Mouse (Mus musculus): ENCODE measurements around the gene Islr2.
"Not testable (repeated sequence)": the region's sequence is repeated elsewhere in the genome, so short reads cannot be mapped to it uniquely, and the experiment has no call there.

The Islr2 gene

DNA sequence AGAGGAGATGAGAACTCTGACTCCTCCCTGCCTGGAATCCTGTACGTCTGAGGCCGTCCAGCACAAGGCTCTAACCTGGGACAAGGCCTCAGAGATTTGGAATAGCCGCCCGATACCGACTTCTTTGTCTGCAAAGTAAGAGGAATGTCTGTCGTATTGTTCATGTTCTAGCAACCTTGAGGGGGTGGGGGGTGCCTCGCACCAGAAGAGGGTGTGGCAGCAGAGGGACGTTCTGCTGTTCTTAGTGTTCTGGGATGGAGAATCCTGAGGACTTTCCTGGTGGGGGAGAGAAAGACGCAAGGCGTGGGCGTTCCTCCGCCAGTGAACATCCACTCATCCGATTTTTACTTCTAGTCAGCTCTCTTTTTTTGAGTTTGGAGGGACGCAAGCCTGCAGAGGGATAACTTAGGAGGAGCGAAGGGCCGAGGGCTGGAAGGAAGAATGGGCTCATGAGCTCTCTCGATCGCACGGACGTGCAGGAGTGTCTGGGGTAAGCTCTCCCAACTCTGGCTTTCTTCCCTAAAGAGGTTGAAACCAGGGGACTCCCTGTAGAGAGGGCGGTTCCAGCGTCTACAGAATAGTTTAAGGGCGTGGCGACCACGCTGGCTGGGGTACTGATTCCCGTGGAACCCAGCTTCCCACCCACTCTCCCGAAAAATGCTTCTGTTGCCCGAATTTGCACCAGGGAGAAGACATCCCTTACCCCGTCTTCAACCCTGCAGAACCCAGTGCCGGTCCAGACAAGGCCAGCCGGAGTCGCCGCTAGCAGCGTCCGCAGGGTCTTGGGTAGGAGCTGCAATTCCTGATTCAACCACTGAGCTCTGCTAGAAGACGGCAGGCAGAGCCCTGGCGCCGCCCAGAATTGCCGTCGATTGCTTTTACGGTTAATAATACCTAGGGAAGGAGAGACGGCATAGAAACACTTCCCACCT is at the start of gene Islr2, which contains the start of gene Islr:
Islr2 (minus strand) TSS at position 804 of the 932 bp plus-strand sequence.
Islr (minus strand) TSS at position 791 of the 932 bp plus-strand sequence.
- DNase-seq = peak; percentile 82 to 87

DNA sequence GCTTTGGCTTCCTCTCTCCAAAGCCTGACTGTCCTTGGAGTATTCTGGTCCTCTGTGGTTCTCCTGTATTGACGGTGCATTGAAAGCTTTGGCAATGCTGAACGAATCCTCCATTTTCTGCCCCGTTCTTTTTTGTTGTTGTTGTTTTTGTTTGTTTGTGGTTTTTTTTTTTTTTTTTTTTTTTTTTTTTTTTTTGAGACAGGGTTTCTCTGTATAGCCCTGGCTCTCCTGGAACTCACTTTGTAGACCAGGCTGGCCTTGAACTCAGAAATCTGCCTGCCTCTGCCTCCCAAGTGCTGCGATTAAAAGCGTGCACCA is 49.6 kb upstream of the Islr2 start:
- not testable (repeated sequence) for DNase-seq

DNA sequence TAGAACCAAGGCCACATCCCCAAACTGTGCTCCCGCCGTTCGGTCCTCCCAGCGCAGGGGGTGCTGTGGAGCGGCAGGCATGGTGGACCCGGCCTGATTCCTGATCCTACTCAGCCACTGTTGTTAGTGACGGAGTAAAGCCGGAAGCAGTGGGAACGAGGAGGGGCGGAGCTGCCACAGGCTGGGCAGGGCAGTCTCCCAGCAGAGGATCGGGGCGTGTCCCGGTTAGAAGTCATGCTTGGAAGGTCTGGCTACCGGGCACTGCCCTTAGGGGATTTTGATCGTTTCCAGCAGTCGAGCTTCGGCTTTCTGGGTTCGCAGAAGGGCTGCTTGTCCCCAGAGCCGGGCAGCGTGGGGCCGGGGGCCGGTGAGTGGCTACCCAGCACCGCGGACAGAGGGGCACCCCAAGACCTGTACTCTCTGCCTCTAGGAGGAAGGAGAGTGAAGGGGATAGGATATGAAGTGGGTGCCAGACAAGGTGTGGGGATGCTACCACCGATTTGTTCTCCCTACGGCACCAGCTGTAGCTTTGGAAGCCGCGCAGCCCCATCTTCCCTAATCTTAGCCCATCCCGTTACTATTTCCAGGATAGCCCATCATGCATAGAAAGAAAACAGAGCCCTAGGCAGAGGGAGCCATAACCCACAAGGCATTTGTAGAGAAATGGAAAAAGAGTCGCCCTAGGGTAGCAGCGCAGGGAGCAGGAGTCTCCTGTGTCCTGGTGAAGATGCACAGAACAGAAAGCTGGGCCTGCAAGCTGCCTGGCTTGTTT is 49.1 kb upstream of the Islr2 start, which contains the start of gene Stoml1:
Stoml1 (plus strand) TSS at position 132 of the 772 bp plus-strand sequence.
- peak; percentile 97 to 98 for DNase-seq

DNA sequence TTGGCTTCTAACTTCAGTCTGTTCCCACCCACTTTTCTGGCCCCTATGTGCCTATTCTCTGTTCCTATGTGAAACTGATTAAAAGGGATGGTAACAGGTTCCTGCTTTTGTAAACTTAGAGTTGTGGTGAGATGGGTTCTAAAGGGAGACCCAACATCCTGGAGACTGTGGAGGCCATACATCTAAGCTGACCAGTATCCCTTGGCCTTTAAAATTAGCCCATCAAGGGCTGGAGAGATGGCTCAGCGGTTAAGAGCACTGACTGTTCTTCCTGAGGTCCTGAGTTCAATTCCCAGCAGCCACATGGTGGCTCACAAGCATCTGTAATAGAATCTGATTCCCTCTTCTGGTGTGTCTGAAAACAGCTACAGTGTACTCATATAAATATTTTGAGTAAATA is 46.6 kb upstream of the Islr2 start:
- not testable (repeated sequence) for DNase-seq

DNA sequence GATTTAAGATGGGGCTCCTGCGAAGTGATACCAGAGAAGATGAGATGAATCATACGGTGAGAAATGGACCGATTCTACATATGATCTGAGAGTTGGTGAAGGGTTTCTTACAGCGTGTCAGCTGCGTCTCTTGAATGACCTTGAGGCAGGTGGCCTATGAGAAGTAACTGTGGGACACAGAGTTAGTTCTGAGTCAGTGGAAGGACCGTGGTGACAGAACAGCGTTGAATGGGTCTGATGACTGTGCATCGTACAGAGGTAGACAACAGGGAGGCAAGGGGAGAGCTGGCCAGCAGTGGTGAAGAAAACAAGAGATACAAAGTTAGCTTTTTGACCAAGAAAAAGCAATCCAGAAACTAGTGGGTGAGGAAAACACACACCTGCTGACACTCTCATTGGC is 46.2 kb upstream of the Islr2 start:
- DNase-seq = no peak

DNA sequence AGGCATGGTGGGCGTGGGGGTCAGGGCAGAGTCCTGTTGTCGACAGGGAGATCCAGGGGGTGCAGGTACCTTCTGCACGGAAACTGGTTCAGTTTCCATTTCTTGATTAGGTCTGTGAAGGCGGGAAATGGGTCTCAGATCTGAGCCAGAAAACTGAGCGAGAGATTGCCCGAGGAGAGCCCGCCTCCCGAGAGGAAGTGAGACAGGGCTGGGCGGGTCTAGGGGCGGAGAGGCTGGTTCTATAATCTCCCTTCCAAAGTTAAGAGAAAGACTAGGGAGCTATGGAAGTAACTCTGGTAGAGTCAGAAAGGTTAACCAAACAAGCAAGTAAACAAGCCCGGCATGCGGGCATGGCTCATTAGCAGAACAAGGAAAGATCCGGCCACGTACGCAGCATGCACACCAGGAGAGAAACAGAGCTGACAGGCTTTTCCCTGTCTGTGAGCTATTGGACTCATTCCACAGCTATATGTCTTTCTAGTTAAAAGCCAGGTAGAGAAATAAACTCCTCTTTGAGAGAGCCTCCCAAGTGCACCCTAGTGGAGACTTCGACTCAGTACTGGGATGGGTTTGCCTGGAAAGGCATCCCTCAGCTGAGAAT is 45.6 kb upstream of the Islr2 start, which contains the start of gene Pml:
Pml (minus strand) TSS at position 195 of the 601 bp plus-strand sequence.
- DNase-seq = peak; percentile 87 to 91

DNA sequence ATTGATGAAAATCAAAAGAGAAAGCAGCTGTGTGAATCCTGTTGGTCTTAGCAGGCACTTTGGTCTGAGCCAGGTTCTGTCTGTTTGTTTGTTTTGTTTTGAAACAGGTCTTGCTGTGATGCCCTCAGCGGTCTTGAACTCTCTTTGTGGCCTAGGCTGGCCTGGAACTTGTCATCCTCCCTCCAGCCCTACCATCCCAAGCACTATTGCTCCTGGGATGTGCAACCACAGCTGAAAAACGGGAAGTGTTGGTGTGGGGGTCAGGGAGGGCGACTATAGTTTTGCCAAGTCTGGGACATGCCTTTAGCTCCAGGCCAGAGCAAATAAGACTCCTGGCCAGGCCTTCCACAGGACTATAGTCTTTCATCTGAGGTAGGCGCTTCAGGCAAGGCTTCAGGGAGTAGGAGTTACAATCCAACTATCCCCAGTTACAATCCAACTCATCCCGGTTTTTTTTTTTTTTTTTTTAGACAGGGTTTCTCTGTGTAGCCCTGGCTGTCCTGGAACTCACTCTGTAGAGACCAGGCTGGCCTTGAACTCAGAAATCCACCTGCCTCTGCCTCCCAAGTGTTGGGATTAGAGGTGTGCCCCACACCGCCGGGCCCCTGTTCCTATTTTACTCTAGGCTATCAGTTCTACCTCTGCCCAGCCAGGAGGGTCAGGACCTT is 44.8 kb upstream of the Islr2 start:
- DNase-seq = no peak

DNA sequence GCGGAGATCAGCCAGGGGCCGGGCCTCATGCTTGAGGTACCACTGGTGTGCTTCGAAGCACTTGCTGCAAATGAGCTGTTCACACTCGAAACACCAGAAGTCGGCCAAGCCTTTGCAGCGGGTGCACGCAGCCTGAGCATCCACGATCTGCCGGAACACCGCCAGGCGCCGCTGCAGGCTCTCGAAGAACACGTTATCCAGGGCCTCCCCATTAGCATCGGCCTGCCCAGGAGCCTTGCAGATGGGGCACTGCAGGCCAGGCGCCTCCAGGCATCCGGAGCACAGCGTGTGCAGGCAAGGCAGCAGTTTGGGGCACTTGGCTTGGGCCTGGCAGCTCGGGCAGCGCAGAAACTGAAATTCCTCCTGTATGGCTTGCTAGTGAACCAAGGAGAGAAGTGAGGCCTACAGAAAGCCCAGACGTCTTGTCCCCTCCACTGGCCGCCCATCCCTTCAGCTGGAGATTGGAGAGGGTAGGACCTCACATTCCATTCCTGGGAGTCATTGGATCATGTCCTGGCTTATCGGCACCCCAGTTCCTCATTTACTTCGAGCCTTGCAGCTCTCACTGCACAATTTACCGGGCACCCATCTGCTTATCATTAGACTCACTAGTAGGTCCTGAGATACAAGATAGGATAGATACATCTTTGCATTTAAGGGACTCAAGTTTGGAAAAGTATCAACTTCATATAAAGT is 43.1 kb upstream of the Islr2 start:
- DNase-seq = peak; percentile 87 to 89

DNA sequence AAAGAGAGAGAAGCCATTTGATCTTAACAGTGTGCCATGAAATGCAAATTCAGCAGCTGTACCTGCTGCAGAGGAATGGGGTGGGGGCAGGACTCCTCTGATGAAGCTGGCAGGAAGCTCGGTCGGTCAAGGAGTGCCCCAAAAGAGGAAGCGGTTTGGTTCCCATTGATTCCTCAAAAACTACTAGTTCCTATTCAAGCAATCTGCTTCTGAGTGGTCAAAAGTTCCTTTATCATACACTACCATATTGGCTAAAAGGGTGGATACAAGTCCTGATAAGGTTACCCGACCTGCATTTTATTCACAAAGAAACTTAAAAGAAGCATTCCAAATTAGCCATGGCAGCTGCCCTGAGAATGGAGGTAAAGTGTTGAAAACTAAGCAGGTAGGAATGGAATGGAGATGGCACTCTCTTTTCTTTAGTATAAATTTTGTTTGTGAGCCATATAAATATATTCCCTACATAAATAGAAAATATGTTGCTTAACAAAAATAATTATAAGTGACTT is 42.0 kb upstream of the Islr2 start:
- DNase-seq = no peak

DNA sequence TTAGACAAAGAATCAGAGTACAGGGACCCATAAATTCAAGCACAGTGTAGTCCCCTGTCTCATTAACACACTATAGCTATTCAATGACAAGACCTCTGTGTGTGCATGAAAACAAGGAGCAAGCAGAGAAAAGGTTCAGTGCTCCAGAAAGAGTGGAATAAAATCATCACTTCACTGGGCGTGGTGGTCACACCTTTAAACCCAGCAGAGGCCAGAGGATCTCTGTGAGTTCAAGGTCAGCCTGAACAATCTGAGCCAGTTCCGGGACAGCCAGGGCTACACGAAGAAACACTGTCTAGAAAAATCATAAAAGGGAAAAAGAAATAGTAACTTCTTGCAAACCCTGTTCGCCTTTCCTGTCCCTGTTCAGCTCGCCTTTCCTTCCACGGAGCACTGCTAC is 39.6 kb upstream of the Islr2 start:
- no peak for DNase-seq

DNA sequence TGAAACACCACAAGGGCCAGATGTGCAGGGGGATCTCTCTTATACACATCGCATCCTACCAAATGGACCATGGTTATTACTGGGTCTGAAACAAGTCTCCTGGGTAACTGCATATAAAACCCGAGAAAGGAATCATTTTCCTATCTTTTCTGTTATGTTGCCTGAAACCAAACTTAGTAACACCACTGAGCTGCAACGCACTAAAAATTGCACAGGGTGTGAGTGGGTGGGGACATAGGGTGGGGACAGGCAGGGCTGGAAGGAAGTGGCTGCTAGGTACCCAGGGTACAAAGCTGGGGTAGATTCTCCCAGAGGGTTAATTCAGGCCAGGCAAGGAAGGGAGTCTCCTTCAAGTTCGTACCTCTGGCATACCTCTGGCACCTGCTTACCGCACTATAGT is 38.6 kb upstream of the Islr2 start:
- DNase-seq = no peak

DNA sequence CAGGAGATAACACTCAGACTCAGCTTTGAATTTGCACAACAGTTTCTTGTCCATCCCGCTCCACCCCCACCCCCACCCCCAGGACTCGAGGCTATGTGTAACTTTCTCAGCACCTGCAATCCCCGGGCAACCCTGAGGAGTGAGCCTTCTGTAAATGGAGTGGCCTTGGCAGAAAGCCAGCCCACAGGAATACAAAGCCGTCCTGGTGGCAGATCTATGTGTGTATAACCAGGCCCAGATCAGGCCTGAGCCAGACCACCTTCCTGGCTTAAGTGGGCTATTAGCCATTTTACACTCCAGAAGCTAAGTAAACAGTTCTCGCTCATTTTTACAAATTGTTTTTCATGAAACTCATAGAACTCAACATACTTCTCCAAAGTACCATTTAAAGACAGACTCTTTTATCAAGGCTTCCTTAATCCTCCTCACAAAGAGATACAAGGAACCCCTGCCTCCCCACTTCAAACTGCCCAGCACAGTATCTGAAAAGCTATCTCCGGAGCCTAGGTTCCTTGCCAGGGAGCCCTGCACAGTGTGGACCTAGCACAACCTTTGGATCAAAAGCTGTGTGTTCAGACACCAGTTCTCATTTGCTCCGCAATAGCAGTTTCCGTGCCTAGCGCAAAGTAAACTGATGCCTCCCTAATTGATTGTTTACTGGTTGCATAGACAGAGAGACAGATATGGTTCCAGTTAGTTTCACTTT is 37.8 kb upstream of the Islr2 start:
- DNase-seq = peak; percentile 75 to 76

DNA sequence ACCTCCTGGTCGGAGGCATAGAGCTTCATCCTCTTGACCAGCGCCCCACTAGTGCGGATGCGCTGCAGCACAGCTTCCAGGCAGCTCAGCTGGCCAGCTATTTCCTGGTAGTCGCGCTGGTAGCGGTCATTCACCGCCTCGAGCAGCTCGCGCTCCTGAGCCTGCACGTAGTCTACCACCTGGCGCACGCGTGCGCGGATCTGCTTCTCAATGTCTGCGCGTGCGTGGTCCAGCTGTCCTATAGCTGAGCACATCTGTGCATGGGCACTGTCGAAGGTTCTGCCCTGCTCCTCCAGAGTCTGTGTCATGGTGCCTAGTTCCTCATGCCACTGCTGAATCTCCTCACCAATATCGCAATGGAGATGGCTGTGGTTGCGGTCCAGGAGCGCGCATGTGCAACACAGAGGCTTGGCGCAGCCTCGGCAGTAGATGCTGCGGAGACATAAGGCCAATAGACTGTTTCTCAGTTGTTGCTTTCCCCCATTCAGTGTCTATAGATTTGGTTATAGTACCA is 30.4 kb upstream of the Islr2 start:
- peak in 1 of 2 experiments; percentile 35 for DNase-seq

DNA sequence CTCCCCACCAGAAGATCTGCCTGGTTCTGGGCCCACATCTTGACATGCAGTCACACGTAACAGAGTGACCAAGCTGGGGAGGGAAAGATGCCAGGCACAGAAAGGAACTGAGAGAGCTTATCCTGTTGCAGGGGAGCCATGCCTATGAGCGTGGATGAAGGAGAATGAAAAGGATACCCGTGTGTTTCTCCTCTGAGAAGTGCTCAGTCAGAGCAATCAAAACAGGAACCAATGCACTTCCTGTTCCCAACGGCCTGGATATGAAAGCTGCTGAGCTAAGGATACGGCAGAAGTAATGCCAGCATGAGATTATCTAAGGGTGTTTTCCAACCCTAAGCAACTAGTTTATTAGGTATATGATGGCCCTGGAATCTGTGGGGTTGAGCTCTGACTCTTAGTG is 28.3 kb upstream of the Islr2 start:
- DNase-seq = no peak

DNA sequence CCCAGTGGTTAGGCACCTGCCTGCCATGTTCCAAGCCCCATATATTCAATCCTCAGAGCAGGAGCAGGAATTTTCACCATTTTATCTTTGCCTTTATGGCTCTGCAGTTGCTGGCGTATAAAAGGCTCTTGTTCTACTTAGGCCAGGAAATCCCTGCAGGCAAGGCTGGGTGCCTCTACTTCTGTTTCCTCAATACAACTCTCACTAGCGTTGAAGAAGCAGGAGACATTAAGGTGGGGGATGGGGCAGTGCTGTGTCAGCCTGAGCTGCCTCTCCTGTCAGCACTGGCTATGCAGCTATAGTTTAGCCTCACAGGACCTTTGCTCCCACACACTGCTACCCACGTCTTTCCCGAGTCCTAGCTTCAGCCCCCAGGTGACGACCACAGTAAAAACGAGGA is 27.6 kb upstream of the Islr2 start:
- no peak for DNase-seq

DNA sequence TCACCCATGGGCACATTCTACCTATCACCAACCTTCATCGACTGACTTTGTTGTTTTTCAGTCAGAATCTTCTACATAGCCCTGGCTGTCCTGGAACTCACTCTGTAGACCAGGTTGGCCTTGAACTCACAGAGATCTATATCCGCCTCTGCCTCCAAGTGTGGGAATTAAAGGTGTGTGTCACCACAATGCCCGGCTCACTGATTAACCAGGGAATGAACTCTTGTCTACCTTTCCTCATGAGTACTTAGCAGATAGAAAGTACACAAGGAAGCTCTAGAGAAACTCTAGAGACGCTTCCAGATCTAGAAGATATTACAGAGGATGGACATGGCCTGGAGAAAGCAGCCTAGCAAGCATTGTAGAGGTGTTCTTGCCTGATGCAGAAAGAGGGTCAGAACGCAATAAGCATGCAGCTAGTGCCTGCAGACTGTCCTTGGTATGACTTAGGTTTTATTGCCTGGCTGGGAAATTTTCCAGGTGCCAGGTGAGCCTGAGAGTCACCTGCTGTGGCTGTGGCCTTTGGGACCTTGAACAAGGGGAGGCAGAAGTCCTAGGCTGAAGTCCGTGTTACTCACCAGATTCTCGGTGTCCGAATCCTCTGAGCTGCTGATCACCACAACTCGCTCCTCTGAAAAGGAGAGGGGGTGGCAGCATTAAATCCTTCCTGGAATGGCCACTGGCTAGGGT is 24.8 kb upstream of the Islr2 start:
- DNase-seq = peak; percentile 60 to 85

DNA sequence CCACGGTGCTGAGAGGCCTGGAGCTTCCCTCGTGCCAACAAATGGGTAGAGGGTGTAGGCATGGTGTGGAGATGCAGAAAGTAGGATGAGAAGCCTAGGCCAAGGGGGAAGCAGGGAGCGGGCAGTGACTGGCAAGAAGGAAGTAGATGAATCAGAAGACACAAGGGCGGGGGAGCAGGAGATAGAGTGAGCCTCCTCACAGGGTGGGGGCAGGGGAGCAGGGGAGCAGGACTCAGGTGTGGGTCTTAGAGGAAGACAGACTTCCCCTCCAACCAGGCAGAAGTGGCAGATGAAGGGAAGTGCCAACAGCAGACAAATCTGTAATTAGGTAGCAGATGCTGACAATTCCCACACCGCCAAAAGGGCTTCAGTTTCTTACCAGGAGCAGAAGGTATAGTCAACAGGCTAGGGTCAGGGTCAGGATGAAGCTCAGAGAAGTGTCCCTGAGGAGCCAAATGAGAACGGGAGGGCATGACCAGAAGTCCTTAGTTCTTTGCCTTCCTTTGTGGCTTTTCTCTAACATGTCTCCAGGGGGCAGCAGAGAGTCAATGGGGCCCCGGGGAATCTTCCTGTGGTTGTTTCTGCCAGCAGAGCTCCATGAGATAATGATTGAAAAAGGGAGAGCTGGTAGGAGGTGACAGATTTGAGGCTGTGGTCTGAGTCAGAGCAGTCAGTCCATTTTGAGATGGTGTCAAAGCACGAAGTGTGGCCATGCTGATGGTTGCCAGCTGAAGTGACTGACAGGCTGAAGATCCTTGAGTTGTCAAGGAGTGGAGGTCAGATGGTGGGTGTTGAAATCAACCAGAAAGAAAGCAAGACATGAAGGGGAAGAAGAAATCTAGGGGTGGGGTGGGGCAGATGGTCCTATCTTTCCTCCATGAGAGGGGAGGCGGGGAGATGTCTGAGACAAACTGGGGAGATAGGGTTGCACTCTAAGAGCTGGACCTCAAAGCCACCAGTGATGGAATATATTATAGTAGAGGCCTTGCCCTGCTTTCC is 22.1 kb upstream of the Islr2 start:
- peak; percentile 49 to 63 for DNase-seq

DNA sequence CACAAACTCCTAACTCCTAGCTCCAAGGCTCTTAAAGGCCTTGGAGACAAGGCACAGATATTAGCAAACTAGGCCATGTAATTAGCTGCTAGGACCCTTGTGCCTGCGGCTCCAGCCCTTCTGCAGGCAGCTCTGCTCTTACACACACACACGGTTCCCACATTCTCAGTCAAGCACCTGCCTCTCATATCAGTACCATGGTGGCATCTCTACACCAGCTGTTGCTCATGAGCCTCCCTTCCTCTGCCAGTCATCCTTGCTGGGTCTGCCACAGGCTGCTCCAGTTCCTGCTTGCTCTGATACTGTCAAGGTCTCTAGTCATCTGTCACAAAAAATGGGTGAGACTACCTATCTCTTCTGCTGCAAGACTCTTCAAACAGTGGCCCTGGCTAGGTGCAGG is 20.2 kb upstream of the Islr2 start:
- no peak for DNase-seq
